Mouse (Mus musculus): ENCODE measurements at regions not wholly inside any gene's neighbourhood (a gene's known extent, or its start where the extent isn't known, plus 50 kb on each side); places are given as distances from the start of the nearest gene placed in this dataset.

DNA sequence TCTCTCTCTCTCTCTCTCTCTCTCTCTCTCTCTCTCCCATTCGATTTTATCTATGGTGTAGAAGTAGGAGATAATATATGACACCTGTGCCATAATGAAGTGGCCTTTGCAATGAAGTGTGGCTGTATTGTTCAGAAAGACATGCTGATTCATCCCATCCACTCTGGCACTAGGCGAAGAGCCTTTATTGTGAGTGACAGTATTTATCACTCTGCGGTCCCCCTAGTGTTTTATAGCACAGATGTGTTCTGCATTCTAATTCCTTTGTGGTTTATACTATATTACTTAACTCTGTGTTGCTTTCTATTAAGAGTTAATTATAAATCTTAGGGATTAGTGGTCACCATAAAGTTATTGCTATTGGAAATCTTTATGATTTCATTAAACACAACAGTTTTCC lies 398.7 kb downstream of the Tmem38b start:
- 88% methylated on average over 3 of the region's 3 CpGs for whole genome bisulfite sequencing
- Histone ChIP-seq H3K27me3 (no peaks in the 10 kb centered on the region), H3K4me1 (replicated peaks) (no peaks in the 10 kb centered on the region), H3K4me3 (replicated peaks) (no peak overlapping the region), H3K4me2 (replicated peaks) (no peak overlapping the region), H3K27ac (no peak overlapping the region), H3K9ac (replicated peaks) (no peak overlapping the region), H3K9me3 (no peaks in the 10 kb centered on the region), H3K36me3 (no peaks in the 10 kb centered on the region)
- no peak for ATAC-seq
